Mouse (Mus musculus) CD4-positive, CD25-positive, alpha-beta regulatory T cell, adult 2 months (primary cell): ENCODE data around the gene Apobec1.
"Not testable (repeated sequence)": the region's sequence is repeated elsewhere in the genome, so short reads cannot be mapped to it uniquely, and the experiment has no call there.

Experiments
- DNase-seq: peaks from one replicate; pipeline ENCODE4 v3.0.0-alpha.2; 2012; ENCODE audit warnings: low read depth, low spot score

Apobec1 gene

DNA sequence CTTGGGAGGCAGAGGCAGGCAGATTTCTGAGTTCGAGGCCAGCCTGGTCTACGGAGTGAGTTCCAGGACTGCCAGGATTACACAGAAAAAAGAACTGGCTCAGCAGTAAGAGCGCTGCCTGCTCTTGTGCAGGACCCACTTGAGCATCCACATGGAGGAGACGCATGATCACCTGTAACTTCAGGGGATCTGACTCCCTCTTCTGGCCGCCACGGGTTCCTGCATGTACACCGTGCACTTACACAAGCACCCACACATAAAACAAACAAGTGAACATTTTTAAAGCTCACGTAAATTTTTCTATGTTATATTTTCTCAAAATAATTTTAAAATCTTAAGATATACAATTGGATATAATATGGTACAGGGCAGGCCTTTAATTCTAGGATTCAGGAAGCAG lies 3.2 kb upstream of the Apobec1 start:
- DNase-seq = peak; percentile 64

GRCm38 (mm10) chr6:122604260-122604659 lies 2.0 kb upstream of the Apobec1 start:
- DNase-seq = no peak

- peak; percentile 49 for DNase-seq
Measured at GRCm38 (mm10) chr6:122602992-122603322, 713 bp upstream of the Apobec1 start.

GRCm38 (mm10) chr6:122601615-122602014 lies 629 bp downstream of the Apobec1 start:
- DNase-seq = no peak

DNA sequence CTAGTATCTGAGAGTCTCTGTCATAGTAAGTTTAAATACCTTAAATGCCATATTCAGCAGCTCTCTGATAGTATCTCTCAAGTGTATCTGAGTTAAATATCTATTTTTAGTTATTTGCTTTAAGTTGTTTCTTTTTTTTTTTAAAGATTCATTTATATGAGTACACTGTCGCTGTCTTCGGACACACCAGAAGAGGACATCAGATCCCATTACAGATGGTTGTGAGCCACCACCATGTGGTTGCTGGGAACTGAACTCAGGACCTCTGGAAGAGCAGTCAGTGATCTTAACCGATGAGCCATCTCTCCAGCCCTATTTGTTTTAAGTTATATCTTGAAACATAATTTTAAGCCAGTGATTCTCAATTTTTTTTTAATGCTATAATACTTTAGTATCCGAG lies 1.2 kb downstream of the Apobec1 start:
- no peak for DNase-seq

GRCm38 (mm10) chr6:122600066-122600646 lies 2.1 kb downstream of the Apobec1 start:
- DNase-seq = no peak

GRCm38 (mm10) chr6:122599054-122599737 lies 3.0 kb downstream of the Apobec1 start:
- no peak for DNase-seq

GRCm38 (mm10) chr6:122598436-122598835 lies 3.8 kb downstream of the Apobec1 start:
- DNase-seq = peak; percentile 22

DNA sequence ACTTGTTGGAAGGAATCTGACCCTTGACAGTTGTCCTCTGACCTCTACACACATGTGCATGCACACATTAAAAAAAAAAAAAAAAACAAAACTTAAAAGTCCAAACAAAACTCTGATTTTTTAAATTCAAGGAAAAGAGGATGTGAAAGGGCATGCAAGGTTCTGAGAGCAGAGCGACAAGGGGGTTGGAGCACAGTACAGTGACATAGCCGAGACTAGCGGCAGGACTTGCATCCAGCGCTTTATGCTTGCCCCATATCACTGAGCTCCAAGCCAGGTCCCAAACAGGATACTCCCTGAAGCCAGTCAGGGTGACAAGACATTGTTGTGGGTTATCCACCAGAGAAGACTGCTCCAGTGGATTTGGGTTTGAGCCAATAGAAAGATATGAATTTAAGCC lies 4.2 kb downstream of the Apobec1 start:
- DNase-seq = no peak

DNA sequence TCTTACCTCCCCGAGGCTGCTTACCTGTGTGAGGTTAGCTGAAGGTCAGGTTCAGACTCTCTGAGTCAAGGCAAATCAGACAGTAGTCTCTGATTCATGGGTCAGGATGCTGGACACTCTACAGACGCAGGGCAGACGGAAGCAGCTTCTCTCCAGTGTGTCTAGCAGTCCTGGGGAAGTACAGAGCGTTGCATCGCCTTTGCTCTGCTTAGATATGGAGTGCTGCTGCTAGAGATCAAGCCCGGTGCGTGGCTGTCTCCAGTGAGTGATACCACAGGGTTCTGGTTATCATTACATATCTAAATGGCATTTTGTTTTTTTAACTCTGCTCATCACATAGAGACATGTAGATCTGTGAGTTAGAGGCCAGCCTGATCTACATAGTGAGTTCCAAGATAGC lies 5.6 kb downstream of the Apobec1 start:
- no peak for DNase-seq

GRCm38 (mm10) chr6:122595637-122596036 lies 6.6 kb downstream of the Apobec1 start:
- peak; percentile 32 for DNase-seq

DNA sequence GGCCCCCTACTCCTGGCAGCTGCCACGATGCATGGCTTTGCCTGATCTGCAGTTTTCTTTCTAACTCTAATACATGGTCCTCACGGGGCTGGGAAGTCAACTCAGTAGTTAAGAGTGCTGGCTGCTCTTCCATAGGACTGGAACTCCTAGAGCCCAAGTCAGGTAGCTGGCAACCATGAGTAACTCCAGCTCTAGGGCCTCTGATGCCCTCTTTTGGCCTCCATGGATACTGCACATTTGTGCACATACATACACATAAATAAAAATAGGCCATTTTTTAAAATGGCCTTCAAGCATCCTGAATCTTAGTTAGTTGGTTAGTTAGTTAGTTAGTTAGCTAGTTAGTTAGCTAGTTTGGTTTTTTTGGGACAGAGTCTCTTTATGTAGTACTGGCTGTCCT lies 9.3 kb downstream of the Apobec1 start:
- DNase-seq = no peak

- DNase-seq = no peak
Measured at GRCm38 (mm10) chr6:122591027-122591758, 11.1 kb downstream of the Apobec1 start.

- no peak for DNase-seq
Measured at GRCm38 (mm10) chr6:122579086-122579485, 23.2 kb downstream of the Apobec1 start.

DNA sequence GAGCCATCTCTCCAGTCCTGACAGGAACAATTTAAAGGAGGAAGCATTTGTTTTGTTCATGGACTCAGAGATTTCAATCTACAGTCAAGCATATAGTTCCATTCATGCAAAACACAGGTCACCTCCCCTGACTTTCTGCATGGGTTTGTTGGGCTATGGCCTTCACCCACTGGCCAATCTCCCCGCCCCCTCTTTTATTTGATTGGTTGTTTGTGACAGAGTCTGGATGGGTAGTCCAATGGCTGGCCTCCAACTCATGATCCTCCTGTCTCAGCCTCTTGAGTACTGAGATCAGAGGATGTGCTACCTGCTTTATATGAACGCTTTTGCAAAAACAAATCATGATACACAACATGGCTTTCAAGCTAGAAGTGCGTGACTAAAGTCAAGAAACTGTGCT lies 25.2 kb downstream of the Apobec1 start:
- DNase-seq = no peak

GRCm38 (mm10) chr6:122575037-122575436 lies 27.2 kb downstream of the Apobec1 start:
- DNase-seq = not testable (repeated sequence)

GRCm38 (mm10) chr6:122571617-122571959 lies 30.7 kb downstream of the Apobec1 start:
- DNase-seq = no peak

GRCm38 (mm10) chr6:122570695-122571616 lies 31.3 kb downstream of the Apobec1 start:
- no peak for DNase-seq

- DNase-seq = no peak
Measured at GRCm38 (mm10) chr6:122569762-122570161, 32.5 kb downstream of the Apobec1 start.

GRCm38 (mm10) chr6:122569113-122569512 lies 33.1 kb downstream of the Apobec1 start:
- no peak for DNase-seq

DNA sequence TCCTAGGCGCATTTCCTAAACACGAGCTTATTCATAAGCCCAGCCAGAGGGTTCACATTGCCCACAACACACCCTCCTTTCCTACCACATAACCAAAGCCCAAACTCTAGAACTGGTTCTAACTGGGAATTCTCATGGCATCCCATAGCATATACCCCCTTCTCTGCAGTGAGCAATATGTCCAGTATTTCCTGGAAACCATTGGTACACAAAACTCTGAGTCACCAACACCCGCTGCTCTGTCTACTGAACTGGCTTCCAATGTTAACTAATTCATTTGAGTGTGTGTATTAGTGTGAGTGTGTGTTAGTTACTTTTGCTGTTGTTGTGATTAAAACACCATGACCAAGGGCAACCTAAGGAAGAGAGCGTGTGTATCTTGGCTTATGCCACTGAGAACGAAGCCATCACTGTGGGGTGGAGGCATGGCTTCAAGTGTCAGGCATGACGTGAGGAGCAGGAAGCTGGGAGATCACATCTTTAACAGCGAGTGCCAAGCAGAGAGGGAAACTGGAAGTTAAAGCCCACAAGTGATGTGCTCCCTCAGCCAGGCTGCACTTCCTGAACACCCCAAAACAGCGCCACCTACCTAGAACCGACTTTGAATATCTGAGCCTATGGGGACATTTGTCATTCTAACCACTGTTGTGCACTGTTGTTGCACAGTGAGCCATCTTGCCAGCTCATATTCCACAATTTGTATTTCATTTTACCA lies 37.0 kb downstream of the Apobec1 start:
- no peak for DNase-seq
